Mouse (Mus musculus) midbrain, embryonic 15.5 days (tissue): Measurements from ENCODE around the gene Itpr1. TPM values are rescaled to one million over a fixed set of nuclear protein-coding genes. Genes with fewer than 3 reads are reported as not detected.

Experiments
- ATAC-seq: fragments of 200-750 bp; cut with Nextera tagmentation; replicated peaks from 2 replicates; pipeline ENCODE4 v1.8.0; 2017; ENCODE audit warnings: moderate TSS enrichment
- H3K27ac ChIP-seq: fragments of 300-500 bp; sonication (generic); 2 replicates; pipeline ENCODE4 v1.5.1; 2015; ENCODE audit warnings: mild to moderate bottlenecking, inconsistent platforms
- H3K27me3 ChIP-seq: fragments of 300-500 bp; sonication (generic); replicated peaks from 2 replicates; pipeline ENCODE4 v1.6.1; 2015; ENCODE audit warnings: inconsistent platforms
- H3K36me3 ChIP-seq: fragments of 300-500 bp; sonication (generic); replicated peaks from 2 replicates; pipeline ENCODE4 v1.6.1; 2015; ENCODE audit warnings: inconsistent platforms
- H3K4me1 ChIP-seq: fragments of 300-500 bp; sonication (generic); 2 replicates; pipeline ENCODE4 v1.6.1; 2015; ENCODE audit warnings: inconsistent platforms
- H3K4me2 ChIP-seq: fragments of 300-500 bp; sonication (generic); 2 replicates; pipeline ENCODE4 v1.6.1; 2015; ENCODE audit warnings: inconsistent platforms, mild to moderate bottlenecking, moderate library complexity
- H3K4me3 ChIP-seq: fragments of 300-500 bp; sonication (generic); 2 replicates; pipeline ENCODE4 v1.5.1; 2015; ENCODE audit warnings: mild to moderate bottlenecking, inconsistent platforms
- H3K9ac ChIP-seq: fragments of 300-500 bp; sonication (generic); 2 replicates; pipeline ENCODE4 v1.6.1; 2015; ENCODE audit warnings: mild to moderate bottlenecking, inconsistent platforms
- H3K9me3 ChIP-seq: fragments of 300-500 bp; sonication (generic); 2 replicates; pipeline ENCODE4 v1.6.1; 2016; ENCODE audit warnings: inconsistent platforms
- WGBS: fragments of 180-500 bp; shearing (Covaris S2); methylation state at CpG from one replicate; pipeline ENCODE4 v1.1.7; 2015; ENCODE audit warnings: mixed read lengths; 5-methylcytosine and 5-hydroxymethylcytosine counted together
- polyA plus RNA-seq: library from polyadenylated mRNA; unstranded; fragments of >200 nt; fragmentation: Nextera tagmentation; extraction: Ambion mirVana; gene quantifications from 2 replicates; pipeline ENCODE4 v1.2.1, GENCODE M21; 2015

Gene Itpr1
- polyA plus RNA-seq, 1 experiment from 2014 or later: 4.7 TPM

- Histone ChIP-seq H3K4me1 (no peaks in the 10 kb centered on the region), H3K9me3 (no peaks in the 10 kb centered on the region), H3K27me3 (peaks cover 9% of the 10 kb centered on the region; the same call in 1 of the 2 replicates), H3K4me2 (no peak overlapping the region), H3K27ac (no peak overlapping the region), H3K9ac (no peak overlapping the region), H3K4me3 (no peak overlapping the region), H3K36me3 (no peaks in the 10 kb centered on the region)
- 66% methylated on average over 4 of the region's 4 CpGs for whole genome bisulfite sequencing
- no peak for ATAC-seq
Measured at GRCm38 (mm10) chr6:108192632-108193031, 20.3 kb upstream of the Itpr1 start.

DNA sequence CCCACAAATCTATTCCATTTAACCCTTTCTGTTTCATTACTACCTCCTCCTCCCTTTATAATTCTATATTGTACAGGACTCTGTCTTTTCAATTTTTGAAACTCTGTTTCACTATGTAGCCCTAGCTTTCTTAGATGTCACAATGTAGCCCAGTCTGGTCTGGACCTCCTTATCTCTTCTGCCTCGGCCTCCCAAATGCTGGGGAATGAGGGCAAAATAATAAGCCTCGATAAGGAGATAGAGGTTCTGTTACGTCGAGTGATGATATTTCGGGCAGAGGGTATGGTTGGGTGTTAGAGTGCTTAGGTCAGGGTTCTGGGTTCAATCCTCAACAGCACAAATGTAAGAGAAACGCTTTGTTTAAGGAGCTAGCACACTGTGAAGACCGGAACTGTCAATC, 16.2 kb upstream of the Itpr1 start:
- no peak overlapping the region for H3K4me3 ChIP-seq
- no peaks in the 10 kb centered on the region for H3K4me1 ChIP-seq
- no peak overlapping the region for H3K9ac ChIP-seq
- H3K36me3 ChIP-seq: no peaks in the 10 kb centered on the region
- H3K4me2 ChIP-seq: no peak overlapping the region
- ATAC-seq: no peak
- no peak overlapping the region for H3K27ac ChIP-seq
- H3K9me3 ChIP-seq: no peaks in the 10 kb centered on the region
- H3K27me3 ChIP-seq: no peaks in the 10 kb centered on the region
- WGBS: 89% methylated on average over 7 of the region's 7 CpGs

DNA sequence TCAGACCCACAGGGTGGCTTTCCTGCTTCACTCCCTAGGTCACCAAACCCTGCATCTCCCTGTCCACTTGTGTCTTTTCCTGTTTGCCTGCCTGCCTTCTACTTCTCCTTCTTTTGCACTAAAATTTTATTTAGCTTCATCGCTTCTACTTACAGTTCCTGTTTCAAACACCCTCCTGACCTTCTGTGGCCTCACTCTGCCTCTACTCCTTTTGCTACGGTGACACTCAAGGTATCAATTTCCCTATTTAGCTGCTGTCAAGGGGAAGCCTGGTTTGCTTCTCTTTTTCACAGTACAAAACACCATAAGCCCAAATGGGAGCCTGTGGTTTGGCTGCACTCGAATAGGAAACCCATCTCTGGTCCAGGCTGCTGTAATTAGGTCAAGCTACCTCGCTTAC, 15.8 kb upstream of the Itpr1 start:
- no peaks in the 10 kb centered on the region for H3K4me1 ChIP-seq
- no peak overlapping the region for H3K27ac ChIP-seq
- H3K9me3 ChIP-seq: no peaks in the 10 kb centered on the region
- H3K9ac ChIP-seq: no peak overlapping the region
- 83% methylated on average over 4 of the region's 4 CpGs for WGBS
- H3K27me3 ChIP-seq: no peaks in the 10 kb centered on the region
- no peak for ATAC-seq
- H3K36me3 ChIP-seq: no peaks in the 10 kb centered on the region
- H3K4me3 ChIP-seq: no peak overlapping the region
- no peak overlapping the region for H3K4me2 ChIP-seq

GRCm38 (mm10) chr6:108198286-108198685, 14.6 kb upstream of the Itpr1 start:
- Histone ChIP-seq H3K27me3 (no peaks in the 10 kb centered on the region), H3K9me3 (no peaks in the 10 kb centered on the region)
- WGBS: 89% methylated on average over 7 of the region's 7 CpGs

DNA sequence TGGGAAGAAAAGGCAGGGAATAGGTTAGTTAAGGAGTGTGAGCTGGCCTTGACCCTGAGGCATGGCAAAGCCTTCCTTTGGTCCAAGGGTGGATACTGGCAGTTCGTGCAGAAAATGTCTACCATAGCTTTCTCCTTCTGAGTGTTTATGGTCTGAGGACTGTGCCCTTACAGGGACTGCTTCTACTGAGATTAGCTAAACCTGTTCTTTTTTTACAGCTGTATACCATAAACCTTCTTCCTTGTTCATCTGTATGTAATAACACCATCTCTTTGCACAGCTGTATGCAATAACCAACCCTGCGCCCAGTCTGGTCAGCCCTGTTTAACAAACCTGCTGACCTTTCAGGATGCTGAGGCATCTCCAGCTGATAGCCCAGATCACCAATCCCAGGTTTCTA, 8.6 kb upstream of the Itpr1 start:
- WGBS: 81% methylated on average over 2 of the region's 2 CpGs
- Histone ChIP-seq H3K9ac (no peak overlapping the region), H3K4me1 (no peaks in the 10 kb centered on the region), H3K9me3 (no peaks in the 10 kb centered on the region), H3K4me3 (no peak overlapping the region), H3K36me3 (no peaks in the 10 kb centered on the region), H3K27me3 (no peaks in the 10 kb centered on the region), H3K27ac (no peak overlapping the region), H3K4me2 (no peak overlapping the region)
- ATAC-seq: no peak

More at GRCm38 (mm10) chr6:108198286-108198685, 14.6 kb upstream of the Itpr1 start:
- H3K4me2 ChIP-seq: no peak overlapping the region
- H3K4me1 ChIP-seq: no peaks in the 10 kb centered on the region
- no peak overlapping the region for H3K9ac ChIP-seq
- no peaks in the 10 kb centered on the region for H3K36me3 ChIP-seq
- no peak overlapping the region for H3K27ac ChIP-seq
- no peak overlapping the region for H3K4me3 ChIP-seq
- ATAC-seq: no peak

- Histone ChIP-seq H3K4me3 (no peak overlapping the region), H3K4me1 (no peaks in the 10 kb centered on the region), H3K27ac (no peak overlapping the region), H3K27me3 (no peaks in the 10 kb centered on the region), H3K36me3 (no peaks in the 10 kb centered on the region), H3K9me3 (no peaks in the 10 kb centered on the region), H3K9ac (no peak overlapping the region), H3K4me2 (no peak overlapping the region)
- WGBS: 77% methylated on average over 4 of the region's 4 CpGs
- no peak for ATAC-seq
Measured at GRCm38 (mm10) chr6:108206145-108206544, 6.8 kb upstream of the Itpr1 start.

- Histone ChIP-seq H3K4me3 (no peak overlapping the region), H3K9ac (no peak overlapping the region), H3K36me3 (no peaks in the 10 kb centered on the region), H3K9me3 (no peaks in the 10 kb centered on the region), H3K4me2 (no peak overlapping the region), H3K4me1 (no peaks in the 10 kb centered on the region), H3K27ac (no peak overlapping the region), H3K27me3 (peaks cover 7% of the 10 kb centered on the region; the same call in 1 of the 2 replicates)
- no peak for ATAC-seq
- WGBS: 85% methylated on average over 5 of the region's 5 CpGs
Measured at GRCm38 (mm10) chr6:108206914-108207566, 5.9 kb upstream of the Itpr1 start.

- WGBS: 8% methylated on average over 36 of the region's 36 CpGs
- ATAC-seq: peak; percentile 12
- Histone ChIP-seq H3K27me3 (peaks cover 7% of the 10 kb centered on the region; the same call in 1 of the 2 replicates), H3K4me3 (peak overlapping the region; percentile 84), H3K9ac (peak overlapping the region; percentile 27), H3K36me3 (no peaks in the 10 kb centered on the region), H3K27ac (no peak overlapping the region), H3K4me1 (peaks cover 5% of the 10 kb centered on the region; the same call in 1 of the 2 replicates), H3K4me2 (peak overlapping the region; percentile 99), H3K9me3 (no peaks in the 10 kb centered on the region)
Measured at GRCm38 (mm10) chr6:108211896-108212880, 708 bp upstream of the Itpr1 start.

DNA sequence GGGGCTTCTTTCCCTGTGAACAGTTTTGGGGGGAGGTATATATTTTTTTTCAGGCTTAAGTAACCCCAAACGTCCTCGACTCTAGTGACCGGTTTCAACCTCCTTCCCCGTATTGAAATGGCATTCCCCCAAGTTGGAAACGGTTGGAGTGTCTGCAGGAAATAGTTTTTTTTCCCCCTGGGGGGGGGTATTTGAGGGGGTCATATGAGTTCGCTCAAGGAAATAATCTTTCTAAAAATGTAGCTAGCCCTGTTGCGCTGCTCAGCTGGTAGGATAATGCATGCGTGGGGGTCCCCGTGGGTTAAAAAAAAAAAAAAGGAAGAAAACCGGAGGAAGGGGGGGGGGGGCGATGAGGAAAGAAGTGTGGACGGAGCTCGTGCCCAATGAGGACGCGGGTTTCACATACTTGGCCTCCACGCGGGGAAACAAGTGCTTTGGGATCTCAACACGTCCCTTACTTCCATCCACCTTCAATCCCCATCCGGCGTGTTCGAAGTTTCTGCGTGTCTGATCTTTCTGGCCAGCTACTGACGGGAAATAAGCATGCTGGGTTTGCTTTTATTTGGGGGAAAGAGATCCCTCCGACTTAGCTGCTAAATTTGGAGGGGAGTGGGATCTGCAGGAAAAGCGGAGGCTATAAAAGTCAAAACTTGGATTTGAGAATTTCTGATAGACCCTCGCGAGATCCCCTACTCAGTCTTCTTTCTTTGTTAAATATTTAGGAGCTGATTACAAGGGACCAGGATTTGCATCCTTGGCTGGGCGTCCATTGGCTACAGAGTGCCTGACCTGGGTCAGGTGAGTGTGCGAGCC, 791 bp downstream of the Itpr1 start:
- H3K4me3 ChIP-seq: peak overlapping the region; percentile 84
- peak overlapping the region; percentile 99 for H3K4me2 ChIP-seq
- H3K36me3 ChIP-seq: no peaks in the 10 kb centered on the region
- ATAC-seq: 0 out of 2 replicates have a peak, but pooled peaks have one; percentile 0
- H3K27me3 ChIP-seq: peaks cover 7% of the 10 kb centered on the region; the same call in 1 of the 2 replicates
- peak overlapping the region; percentile 60 for H3K9ac ChIP-seq
- H3K9me3 ChIP-seq: no peaks in the 10 kb centered on the region
- H3K4me1 ChIP-seq: peaks cover 5% of the 10 kb centered on the region; the same call in 1 of the 2 replicates
- WGBS: under 1% methylated on average over 26 of the region's 29 CpGs
- H3K27ac ChIP-seq: no peak overlapping the region

- 14% methylated on average over 10 of the region's 10 CpGs for WGBS
- Histone ChIP-seq H3K36me3 (no peaks in the 10 kb centered on the region), H3K9ac (no peak overlapping the region), H3K4me1 (peaks cover 5% of the 10 kb centered on the region; the same call in 1 of the 2 replicates), H3K4me2 (peak overlapping the region; percentile 99), H3K9me3 (no peaks in the 10 kb centered on the region), H3K27ac (no peak overlapping the region), H3K4me3 (peak overlapping the region; percentile 84), H3K27me3 (peaks cover 7% of the 10 kb centered on the region; the same call in 1 of the 2 replicates)
- no peak for ATAC-seq
Measured at GRCm38 (mm10) chr6:108214294-108214925, 1.5 kb downstream of the Itpr1 start.

- Histone ChIP-seq H3K27ac (no peak overlapping the region), H3K9me3 (no peaks in the 10 kb centered on the region), H3K4me3 (no peak overlapping the region), H3K4me2 (no peak overlapping the region), H3K27me3 (peaks cover 7% of the 10 kb centered on the region; the same call in 1 of the 2 replicates), H3K9ac (no peak overlapping the region), H3K4me1 (peaks cover 5% of the 10 kb centered on the region; the same call in 1 of the 2 replicates), H3K36me3 (no peaks in the 10 kb centered on the region)
- no peak for ATAC-seq
- 81% methylated on average over 5 of the region's 5 CpGs for WGBS
Measured at GRCm38 (mm10) chr6:108216091-108216490, 3.2 kb downstream of the Itpr1 start.
